Mouse (Mus musculus) inflammation-experienced regulatory T-cells (primary cell): ENCODE measurements around the gene Scgb2b15. TPM values are rescaled to one million over a fixed set of nuclear protein-coding genes. Genes with fewer than 3 reads are reported as not detected.

Source experiments
- polyA plus RNA-seq, 2 experiments: library from polyadenylated mRNA; unstranded; fragments of 100-300 nt; shearing (Covaris generic); gene quantifications; one replicate each; pipeline ENCODE4 v1.2.1; 2017

Gene Scgb2b15
- not detected for polyA plus RNA-seq

DNA sequence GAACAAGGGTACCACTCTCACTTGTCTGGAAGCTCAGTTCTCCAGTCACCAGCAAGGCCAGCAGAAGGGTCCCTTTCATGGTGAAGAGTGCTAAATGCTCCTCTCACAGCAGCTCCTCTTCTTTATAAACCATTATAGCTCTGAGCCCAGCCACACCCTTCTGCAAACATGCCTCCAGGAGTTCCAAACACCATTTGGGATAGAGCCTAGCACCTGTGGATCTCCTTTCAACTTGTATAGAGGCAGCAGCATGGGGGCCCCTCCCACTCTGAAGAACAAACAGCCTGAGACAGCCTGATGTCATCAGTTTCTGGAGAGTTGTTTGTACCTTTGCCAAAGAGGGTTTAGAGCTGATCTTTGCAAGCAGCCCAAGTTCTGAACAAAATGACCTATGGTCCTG is at the start of gene Scgb2b15:
Scgb2b15 (minus strand) TSS at position 101 of the 400 bp plus-strand sequence.

GRCm38 (mm10) chr7:32836254-32836653 is 6.8 kb upstream of the Scgb2b15 start, which contains the start of gene Scgb1b15:
TSS of gene Scgb1b15 (plus strand) at chr7:32836554.

Other genes with a start within 250 kb of the Scgb2b15 start
- not detected for gene Scgb1b15, start 6.9 kb upstream of the Scgb2b15 start, polyA plus RNA-seq
- gene Scgb2b17, start 226.9 kb upstream of the Scgb2b15 start, polyA plus RNA-seq: not detected
- not detected for gene Scgb1b17, start 233.8 kb upstream of the Scgb2b15 start, polyA plus RNA-seq